Mouse (Mus musculus): ENCODE results near the gene Kifc5b.

DNA sequence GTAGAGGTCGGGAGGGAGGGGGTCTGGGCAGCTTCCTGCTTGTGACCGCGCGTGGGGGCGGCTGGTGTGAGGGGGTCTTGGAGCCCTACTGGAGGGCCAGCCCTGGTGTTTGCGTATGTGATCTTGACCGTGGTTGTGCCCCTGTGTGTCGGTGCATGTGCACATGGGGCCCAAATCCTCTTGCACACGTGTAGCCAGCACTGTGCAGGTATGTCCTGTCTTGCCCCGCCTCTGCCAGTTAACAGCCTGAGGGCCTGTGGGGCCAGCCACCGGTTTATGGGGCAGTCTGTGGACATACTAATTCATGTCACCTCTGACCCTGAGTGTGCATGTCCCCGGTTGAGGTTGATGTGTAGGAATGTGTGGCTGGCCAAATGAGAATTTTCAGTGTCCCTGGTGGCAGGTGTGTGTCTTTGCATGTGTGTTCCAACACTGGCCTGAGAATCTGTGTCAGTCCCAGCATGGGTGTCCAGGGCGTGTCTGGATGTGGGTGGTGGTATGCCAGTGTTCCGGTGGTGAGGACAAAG, 32.2 kb downstream of the Kifc5b start:
- TF ChIP-seq POLR2A (IDR thresholded peaks at IDR 0.05; ENCODE audit: low read depth, low read length), result no peak
- no peak for TF ChIP-seq CTCF (IDR thresholded peaks at IDR 0.05; ENCODE audit: extremely low read depth, insufficient read depth, insufficient read length, insufficient replicate concordance)

Data from spleen, adult 2 months (tissue).